Mouse (Mus musculus): ENCODE measurements at regions not wholly inside any gene's neighbourhood (a gene's known extent, or its start where the extent isn't known, plus 50 kb on each side); places are given as distances from the start of the nearest gene placed in this dataset.
"Not testable (repeated sequence)": the region's sequence is repeated elsewhere in the genome, so short reads cannot be mapped to it uniquely, and the experiment has no call there.

GRCm38 (mm10) chr12:69524337-69525035 lies 58.3 kb downstream of the Vcpkmt start:
- DNase-seq: peak; percentile 67

- no peak for DNase-seq
Measured at GRCm38 (mm10) chr12:69519869-69520268, 63.0 kb downstream of the Vcpkmt start.

- no peak for DNase-seq
Measured at GRCm38 (mm10) chr12:69519028-69519427, 63.8 kb downstream of the Vcpkmt start.

DNA sequence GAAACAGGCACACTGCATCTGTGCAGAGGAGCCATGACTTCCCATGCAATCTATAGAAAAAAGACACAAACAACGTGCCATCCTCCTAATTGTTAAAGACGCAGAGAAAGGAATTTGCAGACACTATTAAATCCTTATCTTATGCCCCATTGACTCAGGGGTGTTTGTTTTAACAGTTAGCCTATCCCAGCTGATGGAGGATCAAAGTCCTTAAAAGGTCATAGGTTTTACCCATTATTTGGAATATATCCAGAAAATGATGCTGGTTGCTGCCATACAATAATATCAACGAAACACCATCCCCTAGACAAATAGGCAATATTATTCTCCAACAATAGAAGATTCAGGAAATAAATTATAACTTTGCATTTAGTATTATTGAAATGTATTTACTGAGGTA lies 65.2 kb downstream of the Vcpkmt start:
- no peak for DNase-seq

- no peak for DNase-seq
Measured at GRCm38 (mm10) chr12:69516314-69516916, 66.4 kb downstream of the Vcpkmt start.

- DNase-seq: no peak
Measured at GRCm38 (mm10) chr12:69515850-69516249, 67.0 kb downstream of the Vcpkmt start.

- no peak for DNase-seq
Measured at GRCm38 (mm10) chr12:69515117-69515516, 67.7 kb downstream of the Vcpkmt start.

DNA sequence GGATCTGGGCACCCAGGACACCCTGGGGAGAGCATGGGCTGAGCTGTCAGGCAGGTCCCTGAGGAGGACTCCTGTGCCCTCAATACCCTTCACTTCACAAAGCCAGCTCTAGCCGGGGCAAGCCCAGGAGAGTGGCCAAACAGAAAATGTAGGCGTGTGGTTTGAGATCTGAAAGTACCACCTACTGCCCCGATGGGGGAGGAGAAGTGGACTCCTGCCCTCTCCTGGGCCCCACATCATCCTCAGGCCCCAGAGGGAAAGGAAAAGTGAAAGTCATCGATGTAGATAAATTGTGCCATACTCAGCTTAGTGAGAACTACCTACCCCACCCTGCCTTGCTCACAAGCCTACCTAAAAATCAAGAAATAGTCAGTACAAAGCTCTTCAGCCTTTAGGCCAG lies 69.7 kb downstream of the Vcpkmt start:
- DNase-seq: no peak

DNA sequence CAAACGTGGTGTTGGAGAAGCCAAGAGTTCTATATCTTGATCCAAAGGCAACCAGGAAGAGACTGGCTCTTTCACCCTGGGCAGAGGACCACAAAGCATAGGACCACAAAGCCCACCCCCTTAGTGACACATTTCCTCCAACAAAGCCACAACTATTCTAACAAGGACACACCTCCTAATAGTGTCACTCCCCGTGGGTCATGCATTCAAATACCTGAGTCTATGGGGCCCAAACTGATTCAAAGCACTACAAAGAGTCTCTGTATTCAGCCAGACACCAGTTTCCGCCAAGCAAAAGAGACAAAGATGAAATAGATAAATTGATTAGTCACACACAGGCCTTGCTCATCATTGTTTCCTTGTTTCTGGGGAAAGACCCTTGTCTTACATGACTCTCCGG lies 72.1 kb downstream of the Vcpkmt start:
- no peak for DNase-seq

GRCm38 (mm10) chr12:69509180-69509579 lies 73.6 kb downstream of the Vcpkmt start:
- not testable (repeated sequence) for DNase-seq

DNA sequence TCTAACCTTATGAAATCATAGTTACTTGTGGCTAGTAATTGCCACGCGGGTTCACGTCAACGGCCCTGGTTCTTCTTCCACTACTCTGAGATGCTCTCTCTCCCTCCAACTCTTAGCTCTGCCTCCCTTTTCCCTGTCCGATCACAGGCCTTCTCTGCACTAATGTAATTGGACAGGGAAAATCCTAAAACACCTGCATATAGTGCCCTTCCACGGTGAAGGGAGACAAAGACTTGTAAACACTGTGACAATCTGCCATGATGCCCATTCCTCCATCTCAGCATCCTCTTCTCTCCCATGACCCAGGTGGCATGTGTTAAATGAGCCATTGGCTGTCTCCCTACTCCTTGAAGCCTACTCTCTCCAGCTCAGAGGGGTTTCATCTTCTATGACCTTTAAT lies 74.9 kb downstream of the Vcpkmt start:
- no peak for DNase-seq

GRCm38 (mm10) chr12:69507333-69507732 lies 75.5 kb downstream of the Vcpkmt start:
- no peak for DNase-seq

DNA sequence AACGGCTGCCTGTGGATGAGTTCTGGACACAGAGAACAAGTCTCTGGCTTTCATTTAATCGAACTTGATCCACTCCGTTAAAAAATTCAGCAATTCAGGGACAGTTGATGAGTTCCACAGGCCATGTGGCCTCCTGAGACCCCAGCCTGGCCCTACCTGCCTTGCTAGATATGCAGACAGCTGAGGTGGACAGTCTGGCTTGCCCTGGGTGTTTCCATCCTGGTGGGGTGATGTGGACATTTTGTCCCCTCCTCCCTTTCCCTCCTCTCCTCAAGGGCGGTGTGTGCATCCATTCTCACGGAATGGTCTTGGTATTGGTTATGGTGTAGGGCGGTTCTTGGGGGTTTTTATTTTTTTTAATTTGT lies 80.1 kb downstream of the Vcpkmt start:
- no peak for DNase-seq

DNA sequence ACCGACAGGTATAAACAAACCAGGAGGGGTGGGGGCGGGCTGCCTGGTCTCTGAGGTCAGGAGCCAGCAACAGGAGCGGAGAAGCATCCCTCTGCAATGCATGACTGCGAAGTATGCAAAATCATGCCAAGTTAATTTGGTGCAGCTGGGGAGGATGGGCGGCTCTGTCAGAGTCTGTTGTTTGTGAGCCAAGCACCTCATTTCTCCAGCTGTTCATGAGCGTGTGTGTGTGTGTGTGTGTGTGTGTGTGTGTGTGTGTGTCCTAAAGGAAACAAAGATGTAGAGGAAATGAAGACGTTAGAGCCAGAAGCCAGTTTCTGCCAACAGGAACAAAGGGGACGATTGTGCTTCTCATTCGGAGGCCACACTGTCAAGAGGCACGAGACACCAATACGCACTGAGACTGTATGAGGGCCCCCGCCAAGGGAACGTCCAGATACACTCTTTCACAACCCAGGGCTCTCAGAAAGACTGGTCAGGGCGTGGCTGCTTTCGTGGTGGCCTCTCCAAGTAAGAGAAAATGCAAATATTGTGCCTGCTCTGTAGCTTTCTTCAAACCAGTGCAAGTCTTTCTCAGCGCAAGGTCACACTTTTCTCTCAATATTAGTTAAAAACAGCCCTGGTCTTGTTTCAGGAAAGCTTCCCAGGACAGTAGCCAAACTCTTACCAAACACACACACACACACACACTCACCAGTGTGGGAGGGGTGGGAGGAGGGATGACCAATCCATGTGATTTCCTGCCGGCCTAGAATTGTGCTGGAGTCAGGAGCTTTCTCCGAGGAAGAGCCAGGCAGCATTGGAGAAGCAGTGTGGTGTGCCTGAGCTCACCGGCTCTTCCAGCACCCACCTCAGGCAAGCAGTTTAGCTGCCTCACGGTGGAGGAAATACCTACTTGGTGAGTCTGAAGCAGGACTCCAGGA lies 80.8 kb downstream of the Vcpkmt start:
- DNase-seq: peak; percentile 36

GRCm38 (mm10) chr12:69501346-69501730 lies 81.5 kb downstream of the Vcpkmt start:
- no peak for DNase-seq

DNA sequence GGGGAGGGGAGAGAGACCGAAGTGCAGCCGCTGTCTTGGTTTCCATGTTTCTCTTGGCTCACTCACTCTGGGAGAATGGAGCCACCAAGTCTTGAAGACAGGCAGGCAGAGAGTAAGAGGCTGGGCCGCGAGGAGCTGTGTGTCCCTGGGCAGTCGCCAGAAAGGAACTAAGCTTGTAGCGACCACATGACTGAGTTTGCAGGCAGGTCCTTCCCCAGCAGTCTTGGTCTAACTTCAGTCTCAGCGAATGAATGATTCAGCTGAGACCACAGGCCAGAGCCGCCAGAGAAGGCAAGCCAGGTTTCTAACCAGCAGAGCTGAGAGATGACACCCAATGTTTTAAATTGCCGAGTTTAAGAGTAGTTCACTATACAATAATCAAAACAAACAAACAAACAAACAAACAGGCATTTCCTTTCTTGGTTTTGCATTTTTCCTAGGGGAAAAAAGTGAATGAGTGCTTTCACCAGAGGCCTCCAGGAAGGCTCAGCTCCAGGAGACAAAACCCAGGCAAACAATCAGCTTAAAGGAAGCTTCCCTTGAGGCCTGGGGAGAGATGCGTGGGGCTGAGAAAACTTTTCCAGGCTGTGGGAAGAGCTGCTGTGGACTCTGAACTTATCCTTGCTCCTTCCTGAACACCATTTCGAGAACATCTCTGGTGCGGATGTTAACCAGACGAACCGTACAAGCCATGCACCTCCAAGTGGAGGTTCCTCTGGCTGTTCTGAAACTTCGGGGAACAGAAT lies 82.1 kb downstream of the Vcpkmt start:
- DNase-seq: no peak

- DNase-seq: peak; percentile 83
Measured at GRCm38 (mm10) chr12:69497121-69497520, 85.7 kb downstream of the Vcpkmt start.

GRCm38 (mm10) chr12:69496341-69496904 lies 86.4 kb downstream of the Vcpkmt start:
- DNase-seq: no peak

DNA sequence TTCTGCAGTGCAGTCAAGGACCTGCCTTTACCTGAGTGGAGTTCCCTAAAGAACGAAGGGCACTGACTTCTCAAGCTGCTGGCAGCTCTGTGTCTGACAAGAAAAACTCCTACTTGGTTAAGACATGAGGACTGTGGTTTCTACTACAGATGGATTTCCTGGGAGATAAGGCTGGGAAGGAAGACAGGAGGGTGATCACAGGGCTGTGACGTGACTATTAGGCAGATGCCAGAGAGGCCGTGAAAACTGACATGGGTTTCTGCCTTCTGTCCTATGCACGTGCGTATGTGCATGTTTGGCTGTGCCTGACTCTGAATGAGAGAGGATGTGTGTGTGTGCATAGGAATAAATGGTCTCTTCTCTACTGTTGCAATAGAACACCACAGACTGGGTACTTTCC lies 87.1 kb downstream of the Vcpkmt start:
- no peak for DNase-seq

GRCm38 (mm10) chr12:69494648-69495047 lies 88.2 kb downstream of the Vcpkmt start:
- no peak for DNase-seq

- DNase-seq: no peak
Measured at GRCm38 (mm10) chr12:69489686-69490085, 93.1 kb downstream of the Vcpkmt start.

DNA sequence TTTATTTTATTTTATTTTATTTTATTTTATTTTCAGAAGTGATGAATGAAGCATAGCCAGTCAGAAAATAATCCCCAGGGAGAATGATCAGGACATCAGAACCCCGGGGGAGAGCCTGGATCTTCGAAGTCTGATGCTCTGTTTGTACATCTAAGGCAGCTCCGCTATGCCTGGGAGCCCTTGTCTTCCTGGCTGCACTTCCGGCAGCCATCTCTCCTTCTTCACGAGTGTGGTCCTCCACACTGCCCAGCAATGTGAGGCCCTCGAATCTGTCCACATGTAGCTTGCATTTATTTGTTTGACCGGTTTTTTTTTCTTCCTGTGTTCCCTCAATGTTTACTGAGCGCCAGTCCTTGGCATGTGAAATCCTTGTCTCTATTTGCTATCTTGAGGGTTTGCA lies 95.9 kb downstream of the Vcpkmt start:
- DNase-seq: no peak

Measured in cerebellum, adult 9-11 months (tissue).